Mouse (Mus musculus): ENCODE results near the gene Pias4.

The Pias4 gene

GRCm38 (mm10) chr10:81167200-81168086 lies at the start of gene Pias4:
Pias4 (minus strand) TSS chr10:81167923.
- DNase-seq (ENCODE audit: low read depth, low spot score): peak; percentile 100

GRCm38 (mm10) chr10:81217267-81217666 lies 49.5 kb upstream of the Pias4 start:
- DNase-seq (ENCODE audit: low read depth, low spot score): peak; percentile 54

GRCm38 (mm10) chr10:81216810-81217209 lies 49.1 kb upstream of the Pias4 start:
- no peak for DNase-seq (ENCODE audit: low read depth, low spot score)

- DNase-seq (ENCODE audit: low read depth, low spot score): no peak
Measured at GRCm38 (mm10) chr10:81216260-81216659, 48.5 kb upstream of the Pias4 start.

- no peak for DNase-seq (ENCODE audit: low read depth, low spot score)
Measured at GRCm38 (mm10) chr10:81210154-81210553, 42.4 kb upstream of the Pias4 start.

- no peak for DNase-seq (ENCODE audit: low read depth, low spot score)
Measured at GRCm38 (mm10) chr10:81204137-81204536, 36.4 kb upstream of the Pias4 start.

- DNase-seq (ENCODE audit: low read depth, low spot score): no peak
Measured at GRCm38 (mm10) chr10:81202978-81203720, 35.4 kb upstream of the Pias4 start.

- no peak for DNase-seq (ENCODE audit: low read depth, low spot score)
Measured at GRCm38 (mm10) chr10:81201807-81202758, 34.4 kb upstream of the Pias4 start, which contains the start of gene Nmrk2. Nmrk2 (minus strand) TSS chr10:81202051.

- no peak for DNase-seq (ENCODE audit: low read depth, low spot score)
Measured at GRCm38 (mm10) chr10:81200605-81201287, 33.0 kb upstream of the Pias4 start.

- no peak for DNase-seq (ENCODE audit: low read depth, low spot score)
Measured at GRCm38 (mm10) chr10:81200141-81200540, 32.4 kb upstream of the Pias4 start.

- no peak for DNase-seq (ENCODE audit: low read depth, low spot score)
Measured at GRCm38 (mm10) chr10:81198990-81199389, 31.3 kb upstream of the Pias4 start.

- peak; percentile 73 for DNase-seq (ENCODE audit: low read depth, low spot score)
Measured at GRCm38 (mm10) chr10:81198230-81198629, 30.5 kb upstream of the Pias4 start.

- no peak for DNase-seq (ENCODE audit: low read depth, low spot score)
Measured at GRCm38 (mm10) chr10:81197305-81197704, 29.6 kb upstream of the Pias4 start.

- no peak for DNase-seq (ENCODE audit: low read depth, low spot score)
Measured at GRCm38 (mm10) chr10:81196470-81197065, 28.8 kb upstream of the Pias4 start.

- DNase-seq (ENCODE audit: low read depth, low spot score): peak; percentile 57
Measured at GRCm38 (mm10) chr10:81195300-81195699, 27.6 kb upstream of the Pias4 start.

GRCm38 (mm10) chr10:81193991-81194774 lies 26.5 kb upstream of the Pias4 start:
- DNase-seq (ENCODE audit: low read depth, low spot score): peak; percentile 95

- peak; percentile 80 for DNase-seq (ENCODE audit: low read depth, low spot score)
Measured at GRCm38 (mm10) chr10:81192968-81193501, 25.3 kb upstream of the Pias4 start.

- peak; percentile 96 for DNase-seq (ENCODE audit: low read depth, low spot score)
Measured at GRCm38 (mm10) chr10:81192270-81192967, 24.7 kb upstream of the Pias4 start.
